Comparison of ENCODE assay signal across 17 mouse cellular contexts in genomic region chr17:29319881-29320639, GRCm38 (mm10). TPM values are rescaled to one million over a fixed set of nuclear protein-coding genes. Genes with fewer than 3 reads are reported as not detected.
DNase-seq lines count a peak whose midpoint lies in the region; ATAC-seq and TF ChIP-seq lines count a peak whose summit lies in the region.
"Had no signal": no experiment of that assay in that cellular context is flagged by ENCODE, and none has a peak within 500 bp of the region (broad histone marks: within the 10 kb centered on the region; RNA-seq: fewer than 3 reads in every experiment).

No protein-coding gene starts in this region.

- 0 out of 2 replicates have a peak, but pooled peaks have one; percentile 5 for TF ChIP-seq CTCF in intestine, postnatal 0 days (IDR thresholded peaks at IDR 0.05; ENCODE audit: low read depth)
- TF ChIP-seq CTCF in MEL (IDR thresholded peaks at IDR 0.05 in 2 of 3, conservative IDR thresholded peaks at IDR 0.05 in 1 of 3; ENCODE audit: control insufficient read depth in 1 of 3, insufficient read depth in 1 of 3, low read depth in 2 of 3, low read length in 3 of 3, poor library complexity in 1 of 3, severe bottlenecking in 1 of 3): no peak
- TF ChIP-seq CTCF in liver, postnatal 0 days (IDR thresholded peaks at IDR 0.05; ENCODE audit: low read depth): 0 out of 2 replicates have a peak, but pooled peaks have one; percentile 4

- H3K9ac ChIP-seq in intestine, postnatal 0 days (ENCODE audit: low read depth, low read length): no peak overlapping the region
- H3K9ac ChIP-seq in intestine, embryonic 16.5 days (ENCODE audit: low read depth, low read length): no peak overlapping the region
- H3K9ac ChIP-seq in MEL (ENCODE audit: control insufficient read depth, low read depth, low read length, poor library complexity, severe bottlenecking): no peak overlapping the region
- no peak overlapping the region for H3K9ac ChIP-seq in liver, postnatal 0 days (replicated peaks)
- H3K9ac ChIP-seq: embryonic facial prominence, embryonic 13.5 days; forebrain, embryonic 15.5 days; lung, embryonic 15.5 days had no signal

- TF ChIP-seq RAD21 in MEL (IDR thresholded peaks at IDR 0.05; ENCODE audit: low read depth, low read length): no peak

- ATAC-seq in intestine, postnatal 0 days: no peak
- ATAC-seq in intestine, embryonic 16.5 days: no peak
- ATAC-seq in liver, postnatal 0 days: no peak
- ATAC-seq: forebrain, embryonic 15.5 days had no signal

- no peaks in the 10 kb centered on the region for H3K27me3 ChIP-seq in intestine, postnatal 0 days (replicated peaks; ENCODE audit: control insufficient read depth, insufficient read depth, low read length)
- H3K27me3 ChIP-seq in intestine, embryonic 16.5 days (replicated peaks; ENCODE audit: control insufficient read depth, insufficient read depth, low read length): peaks cover 12% of the 10 kb centered on the region
- H3K27me3 ChIP-seq in MEL (ENCODE audit: control insufficient read depth in 1 of 2, insufficient read depth in 2 of 2, low read length in 2 of 2): no peaks in the 10 kb centered on the region
- 0 out of 2 replicates have a peak, but pooled peaks cover 3% of the 10 kb centered on the region for H3K27me3 ChIP-seq in liver, postnatal 0 days (ENCODE audit: insufficient read depth, low read length)

- H3K9me3 ChIP-seq in intestine, postnatal 0 days (ENCODE audit: control insufficient read depth): no peaks in the 10 kb centered on the region
- no peaks in the 10 kb centered on the region for H3K9me3 ChIP-seq in intestine, embryonic 16.5 days (ENCODE audit: control insufficient read depth, low read length)
- no peaks in the 10 kb centered on the region for H3K9me3 ChIP-seq in MEL (replicated peaks; ENCODE audit: insufficient read depth, low read length)
- H3K9me3 ChIP-seq in liver, postnatal 0 days (ENCODE audit: low read length): no peaks in the 10 kb centered on the region
- H3K9me3 ChIP-seq: embryonic facial prominence, embryonic 13.5 days; forebrain, embryonic 15.5 days; lung, embryonic 15.5 days had no signal

- no peak overlapping the region for H3K27ac ChIP-seq in intestine, postnatal 0 days (ENCODE audit: low read depth, low read length)
- no peak overlapping the region for H3K27ac ChIP-seq in intestine, embryonic 16.5 days (ENCODE audit: low read length)
- peak overlapping the region; percentile 25 for H3K27ac ChIP-seq in MEL (ENCODE audit: control insufficient read depth, low read depth, low read length)
- no peak overlapping the region for H3K27ac ChIP-seq in liver, postnatal 0 days (ENCODE audit: low read depth)
- H3K27ac ChIP-seq: embryonic facial prominence, embryonic 13.5 days; forebrain, embryonic 15.5 days; lung, embryonic 15.5 days had no signal

- no peak for TF ChIP-seq POLR2A in MEL (IDR thresholded peaks at IDR 0.05; ENCODE audit: control insufficient read depth in 1 of 2, insufficient read depth in 1 of 2, low read depth in 1 of 2, low read length in 2 of 2, poor library complexity in 1 of 2)

- H3K36me3 ChIP-seq in intestine, postnatal 0 days (ENCODE audit: control insufficient read depth, insufficient read depth): no peaks in the 10 kb centered on the region
- no peaks in the 10 kb centered on the region for H3K36me3 ChIP-seq in intestine, embryonic 16.5 days (ENCODE audit: control insufficient read depth, insufficient read depth, low read length)
- H3K36me3 ChIP-seq in MEL (ENCODE audit: control insufficient read depth in 1 of 2, insufficient read depth in 2 of 2, low read length in 2 of 2): peaks cover 0 to 27% of the 10 kb centered on the region in 2 experiments; a peak in 2 of 4 replicates
- no peaks in the 10 kb centered on the region for H3K36me3 ChIP-seq in liver, postnatal 0 days (replicated peaks; ENCODE audit: insufficient read depth, low read length)
- H3K36me3 ChIP-seq: embryonic facial prominence, embryonic 13.5 days; forebrain, embryonic 15.5 days; lung, embryonic 15.5 days had no signal

- H3K4me2 ChIP-seq in intestine, postnatal 0 days (replicated peaks; ENCODE audit: low read depth): no peak overlapping the region
- no peak overlapping the region for H3K4me2 ChIP-seq in intestine, embryonic 16.5 days (ENCODE audit: low read depth, low read length)
- peak overlapping the region; percentile 45 for H3K4me2 ChIP-seq in liver, postnatal 0 days (ENCODE audit: low read depth, low read length)
- H3K4me2 ChIP-seq: embryonic facial prominence, embryonic 13.5 days; forebrain, embryonic 15.5 days; lung, embryonic 15.5 days had no signal

- peak; percentile 80 to 85 for TF ChIP-seq EP300 in MEL (IDR thresholded peaks at IDR 0.05; ENCODE audit: low read depth in 1 of 2, low read length in 2 of 2)
- no peak for TF ChIP-seq EP300 in liver, postnatal 0 days (IDR thresholded peaks at IDR 0.05; ENCODE audit: low read depth)

- H3K79me2 ChIP-seq in MEL (ENCODE audit: control insufficient read depth, insufficient read depth, low read length, poor library complexity): no peaks in the 10 kb centered on the region

- DNase-seq in MEL (ENCODE audit: low read depth, low spot score): peak; percentile 60
- DNase-seq in c-Kit-positive CD71-positive TER-119-negative erythroid progenitor cells, embryonic 14.5 days (ENCODE audit: low read depth): peak; percentile 29
- no peak for DNase-seq in liver, postnatal 0 days
- DNase-seq in left cerebral cortex, adult 18-20 months (ENCODE audit: low spot score in 2 of 2): no peak
- DNase-seq in cerebellum, postnatal 36 days: no peak
- DNase-seq: adrenal gland, postnatal 25 days; cerebellum, adult 8-10 months; kidney, adult 9 months; kidney, postnatal 36 days; midbrain, embryonic 14.5 days; thymus, postnatal 14 days had no signal

- no peak overlapping the region for H3K4me3 ChIP-seq in intestine, postnatal 0 days (ENCODE audit: low read depth, low read length)
- H3K4me3 ChIP-seq in intestine, embryonic 16.5 days (ENCODE audit: low read length): no peak overlapping the region
- no peak overlapping the region for H3K4me3 ChIP-seq in MEL (ENCODE audit: control insufficient read depth in 1 of 2, insufficient read depth in 1 of 2, low read depth in 2 of 2, low read length in 2 of 2)
- H3K4me3 ChIP-seq in liver, postnatal 0 days (ENCODE audit: low read depth, low read length): peak overlapping the region; percentile 34
- H3K4me3 ChIP-seq: embryonic facial prominence, embryonic 13.5 days; forebrain, embryonic 15.5 days; lung, embryonic 15.5 days; myocyte had no signal

- no peaks in the 10 kb centered on the region for H3K4me1 ChIP-seq in intestine, postnatal 0 days (replicated peaks; ENCODE audit: control insufficient read depth, insufficient read depth, low read length)
- H3K4me1 ChIP-seq in intestine, embryonic 16.5 days (ENCODE audit: control insufficient read depth, insufficient read depth, low read length): peaks cover 10% of the 10 kb centered on the region; the same call in 1 of the 2 replicates
- H3K4me1 ChIP-seq in MEL (ENCODE audit: control insufficient read depth in 1 of 2, insufficient read depth in 2 of 2, low read length in 2 of 2): peaks cover 9 to 36% of the 10 kb centered on the region in 2 experiments; a peak in 3 of 4 replicates
- no peaks in the 10 kb centered on the region; the same call in 1 of the 2 replicates for H3K4me1 ChIP-seq in liver, postnatal 0 days (ENCODE audit: insufficient read depth)

- 43% methylated on average over 8 of the region's 8 CpGs for WGBS in intestine, postnatal 0 days
- 60% methylated on average over 8 of the region's 8 CpGs for WGBS in intestine, embryonic 16.5 days
- WGBS in liver, postnatal 0 days (ENCODE audit: insufficient replicate concordance): 52% methylated on average over 8 of the region's 8 CpGs

RNA-seq across cellular contexts. Expression of gene Pi16, which starts 2.6 kb away (rescaled TPM):
- polyA plus RNA-seq in intestine, postnatal 0 days (2015; fragmentation: Nextera tagmentation; extraction: Ambion mirVana): 0.73 and 0.76 TPM in 2 replicates
- polyA plus RNA-seq in intestine, embryonic 16.5 days (2015; fragmentation: Nextera tagmentation; extraction: Ambion mirVana): 0.88 and 1.1 TPM in 2 replicates
- 0.08 and 0.16 TPM in 2 replicates for total RNA-seq in MEL (2012; rRNA removed)
- under 1 TPM in 1 of 2 experiments, not detected in 1; 0.42 TPM for polyA plus RNA-seq in MEL (2012; ENCODE audit: insufficient read depth in 1 of 2, insufficient read length in 2 of 2, low read depth in 1 of 2, low replicate concordance in 2 of 2, missing spikeins in 1 of 2)
- polyA plus RNA-seq in liver, postnatal 0 days (2015; fragmentation: Nextera tagmentation; extraction: Ambion mirVana): 2.1 and 2.2 TPM in 2 replicates
- total RNA-seq in left cerebral cortex, adult 18-20 months (2021): 1 to 10 TPM; 1.4 to 2.0 TPM

RNA-seq across cellular contexts. Expression of gene Mtch1, which starts 27.7 kb away (rescaled TPM):
- 139 and 143 TPM in 2 replicates for polyA plus RNA-seq in intestine, postnatal 0 days (2015; fragmentation: Nextera tagmentation; extraction: Ambion mirVana)
- 31.7 and 146 TPM in 2 replicates for polyA plus RNA-seq in intestine, embryonic 16.5 days (2015; fragmentation: Nextera tagmentation; extraction: Ambion mirVana)
- total RNA-seq in MEL (2012; rRNA removed): 119 and 143 TPM in 2 replicates
- 100 to 1,000 TPM; 147 to 233 TPM for polyA plus RNA-seq in MEL (2012; ENCODE audit: insufficient read depth in 1 of 2, insufficient read length in 2 of 2, low read depth in 1 of 2, low replicate concordance in 2 of 2, missing spikeins in 1 of 2)
- polyA plus RNA-seq in liver, postnatal 0 days (2015; fragmentation: Nextera tagmentation; extraction: Ambion mirVana): 49.0 and 57.5 TPM in 2 replicates
- total RNA-seq in left cerebral cortex, adult 18-20 months (2021): 100 to 1,000 TPM; 592 to 615 TPM

RNA-seq across cellular contexts. Expression of gene Fgd2, which starts 40.7 kb away (rescaled TPM):
- 4.9 and 6.0 TPM in 2 replicates for polyA plus RNA-seq in intestine, postnatal 0 days (2015; fragmentation: Nextera tagmentation; extraction: Ambion mirVana)
- 9.8 and 11.5 TPM in 2 replicates for polyA plus RNA-seq in intestine, embryonic 16.5 days (2015; fragmentation: Nextera tagmentation; extraction: Ambion mirVana)
- 0.07 and 0.23 TPM in 2 replicates for total RNA-seq in MEL (2012; rRNA removed)
- under 1 TPM in 1 of 2 experiments, not detected in 1; 0.39 TPM for polyA plus RNA-seq in MEL (2012; ENCODE audit: insufficient read depth in 1 of 2, insufficient read length in 2 of 2, low read depth in 1 of 2, low replicate concordance in 2 of 2, missing spikeins in 1 of 2)
- polyA plus RNA-seq in liver, postnatal 0 days (2015; fragmentation: Nextera tagmentation; extraction: Ambion mirVana): 6.3 and 8.9 TPM in 2 replicates
- 1 to 10 TPM; 5.0 to 6.0 TPM for total RNA-seq in left cerebral cortex, adult 18-20 months (2021)

RNA-seq across cellular contexts. Expression of gene BC004004, which starts 51.5 kb away (rescaled TPM):
- polyA plus RNA-seq in intestine, postnatal 0 days (2015; fragmentation: Nextera tagmentation; extraction: Ambion mirVana): 111 and 116 TPM in 2 replicates
- polyA plus RNA-seq in intestine, embryonic 16.5 days (2015; fragmentation: Nextera tagmentation; extraction: Ambion mirVana): 82.9 and 85.6 TPM in 2 replicates
- 80.7 and 86.3 TPM in 2 replicates for total RNA-seq in MEL (2012; rRNA removed)
- polyA plus RNA-seq in MEL (2012; ENCODE audit: insufficient read depth in 1 of 2, insufficient read length in 2 of 2, low read depth in 1 of 2, low replicate concordance in 2 of 2, missing spikeins in 1 of 2): 10 to 100 TPM in 1 of 2 experiments, not detected in 1; 81.8 TPM
- 101 and 105 TPM in 2 replicates for polyA plus RNA-seq in liver, postnatal 0 days (2015; fragmentation: Nextera tagmentation; extraction: Ambion mirVana)
- 100 to 1,000 TPM in 1 of 2 experiments, 10 to 100 TPM in 1; 95.0 to 100 TPM for total RNA-seq in left cerebral cortex, adult 18-20 months (2021)

RNA-seq across cellular contexts. Expression of gene Ppil1, which starts 56.1 kb away (rescaled TPM):
- polyA plus RNA-seq in intestine, postnatal 0 days (2015; fragmentation: Nextera tagmentation; extraction: Ambion mirVana): 53.7 and 59.1 TPM in 2 replicates
- 133 and 153 TPM in 2 replicates for polyA plus RNA-seq in intestine, embryonic 16.5 days (2015; fragmentation: Nextera tagmentation; extraction: Ambion mirVana)
- 118 and 122 TPM in 2 replicates for total RNA-seq in MEL (2012; rRNA removed)
- polyA plus RNA-seq in MEL (2012; ENCODE audit: insufficient read depth in 1 of 2, insufficient read length in 2 of 2, low read depth in 1 of 2, low replicate concordance in 2 of 2, missing spikeins in 1 of 2): 100 to 1,000 TPM; 115 to 135 TPM
- polyA plus RNA-seq in liver, postnatal 0 days (2015; fragmentation: Nextera tagmentation; extraction: Ambion mirVana): 36.1 and 42.1 TPM in 2 replicates
- total RNA-seq in left cerebral cortex, adult 18-20 months (2021): 10 to 100 TPM; 17.9 to 19.3 TPM

Comparison
In these comparisons a context has a peak if more than half of its experiments do, and no peak if none do; other contexts are left out.
1. CTCF ChIP-seq: peak in intestine, postnatal 0 days (single experiment) and liver, postnatal 0 days (single experiment); none in MEL (0 of 3).
2. DNase-seq: peak in MEL (single experiment) and c-Kit-positive CD71-positive TER-119-negative erythroid progenitor cells, embryonic 14.5 days (single experiment); none in liver, postnatal 0 days (single experiment), left cerebral cortex, adult 18-20 months (0 of 2) and cerebellum, postnatal 36 days (0 of 2).